Mouse (Mus musculus) myocyte (in vitro differentiated cells): Measurements from ENCODE around the gene Lancl2.

Source experiments
- CEBPB ChIP-seq: IDR thresholded peaks from 2 replicates; pipeline ENCODE4 v1.6.1; 2011; ENCODE audit warnings: mild to moderate bottlenecking, moderate library complexity; ENCODE audit not compliant: poor library complexity, insufficient read depth, severe bottlenecking
- E2F4 ChIP-seq: IDR thresholded peaks from one replicate; pipeline ENCODE4 v1.6.1; 2011; ENCODE audit warnings: mild to moderate bottlenecking, control low read depth, moderate library complexity; ENCODE audit not compliant: insufficient read depth
- MAX ChIP-seq: IDR thresholded peaks from one replicate; pipeline ENCODE4 v1.6.1; 2011; ENCODE audit warnings: low read depth, mild to moderate bottlenecking, control low read depth
- MYOD1 ChIP-seq, 3 experiments: IDR thresholded peaks; one replicate each; pipeline ENCODE4 v1.6.1; 2011; ENCODE audit warnings: control low read depth in 2 of 3, low read depth in 2 of 3, mild to moderate bottlenecking in 2 of 3, moderate library complexity in 1 of 3; ENCODE audit not compliant: insufficient read length in 2 of 3, control insufficient read depth in 1 of 3
- POLR2A ChIP-seq: IDR thresholded peaks from one replicate; pipeline ENCODE4 v1.6.1; 2011; ENCODE audit warnings: low read depth, mild to moderate bottlenecking, control low read depth, moderate library complexity; ENCODE audit not compliant: insufficient read length
- POLR2AphosphoS2 ChIP-seq: IDR thresholded peaks from one replicate; pipeline ENCODE4 v1.6.1; 2011; ENCODE audit warnings: low read depth, control low read depth; ENCODE audit not compliant: insufficient read length
- SRF ChIP-seq: IDR thresholded peaks from one replicate; pipeline ENCODE4 v1.6.1; 2011; ENCODE audit warnings: low read depth; ENCODE audit not compliant: control insufficient read depth, insufficient read length
- TCF12 ChIP-seq: IDR thresholded peaks from one replicate; pipeline ENCODE4 v1.6.1; 2011; ENCODE audit warnings: mild to moderate bottlenecking, control low read depth; ENCODE audit not compliant: poor library complexity, insufficient read depth, severe bottlenecking
- TCF3 ChIP-seq: IDR thresholded peaks from one replicate; pipeline ENCODE4 v1.6.1; 2011; ENCODE audit warnings: low read depth, control low read depth; ENCODE audit not compliant: insufficient read length
- USF1 ChIP-seq: IDR thresholded peaks from one replicate; pipeline ENCODE4 v1.6.1; 2011; ENCODE audit warnings: low read depth, mild to moderate bottlenecking, control low read depth, moderate library complexity

DNA sequence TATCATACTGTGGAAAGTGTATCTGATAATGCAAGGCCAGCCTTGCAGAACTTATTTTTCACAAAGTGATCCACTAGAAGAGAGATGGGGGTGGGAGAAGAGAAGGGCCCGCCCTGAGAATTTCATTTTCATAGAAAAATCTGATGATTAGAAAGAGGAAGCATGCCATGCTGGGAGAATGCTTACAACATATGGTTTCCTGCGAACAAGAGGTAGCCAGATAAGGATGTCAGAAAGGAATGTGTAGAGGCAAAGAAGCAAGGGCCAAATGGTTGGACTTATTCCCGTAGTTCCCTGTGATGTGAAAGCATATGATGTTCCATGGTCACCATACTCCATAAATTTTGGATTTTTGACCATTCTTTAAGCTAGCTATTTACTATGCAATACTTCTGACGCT is 41.0 kb upstream of the Lancl2 start:
- TF ChIP-seq CEBPB (no peak), SRF (no peak), E2F4 (no peak), POLR2A (no peak), MAX (no peak), USF1 (no peak), TCF12 (no peak), TCF3 (no peak), POLR2AphosphoS2 (no peak), MYOD1 (IDR thresholded peaks at IDR 0.05; ENCODE audit: control insufficient read depth in 1 of 3, insufficient read length in 2 of 3, low read depth in 2 of 3) (no peak)
